14 mouse cellular contexts compared by ENCODE assay signal in genomic region chr5:115152132-115152956, GRCm38 (mm10). TPM values are rescaled to one million over a fixed set of nuclear protein-coding genes. Genes with fewer than 3 reads are reported as not detected.
DNase-seq lines count a peak whose midpoint lies in the region; ATAC-seq lines count a peak whose summit lies in the region.
"Had no signal": no experiment of that assay in that cellular context is flagged by ENCODE, and none has a peak within 500 bp of the region (broad histone marks: within the 10 kb centered on the region; RNA-seq: fewer than 3 reads in every experiment).

No protein-coding gene starts in this region.

- 0 out of 2 replicates have a peak, but pooled peaks cover 2% of the 10 kb centered on the region for H3K9me3 ChIP-seq in heart, embryonic 12.5 days (replicated peaks)
- no peaks in the 10 kb centered on the region for H3K9me3 ChIP-seq in lung, embryonic 15.5 days
- H3K9me3 ChIP-seq in limb, embryonic 15.5 days = no peaks in the 10 kb centered on the region
- no peaks in the 10 kb centered on the region for H3K9me3 ChIP-seq in liver, embryonic 12.5 days (replicated peaks)

- H3K4me3 ChIP-seq in heart, embryonic 12.5 days = no peak overlapping the region
- no peak overlapping the region for H3K4me3 ChIP-seq in lung, embryonic 15.5 days
- H3K4me3 ChIP-seq in brown adipose tissue, adult 24 weeks (ENCODE audit: insufficient read depth, low read depth, low read length) = no peak overlapping the region
- H3K4me3 ChIP-seq in limb, embryonic 15.5 days = no peak overlapping the region
- no peak overlapping the region for H3K4me3 ChIP-seq in liver, embryonic 12.5 days

- peak overlapping the region; percentile 58 for H3K27ac ChIP-seq in heart, embryonic 12.5 days (ENCODE audit: poor library complexity, severe bottlenecking)
- H3K27ac ChIP-seq in lung, embryonic 15.5 days = 0 out of 2 replicates have a peak overlapping the region, but pooled peaks have one; percentile 38
- peak overlapping the region; percentile 75 for H3K27ac ChIP-seq in brown adipose tissue, adult 24 weeks (replicated peaks; ENCODE audit: low read depth, low read length)
- H3K27ac ChIP-seq in limb, embryonic 15.5 days = peak overlapping the region; percentile 65
- no peak overlapping the region for H3K27ac ChIP-seq in liver, embryonic 12.5 days

- 26% methylated on average over 8 of the region's 8 CpGs for WGBS in heart, embryonic 12.5 days
- WGBS in lung, embryonic 15.5 days = 23% methylated on average over 8 of the region's 8 CpGs
- WGBS in limb, embryonic 15.5 days = 33% methylated on average over 8 of the region's 8 CpGs
- 54% methylated on average over 8 of the region's 8 CpGs for WGBS in liver, embryonic 12.5 days (ENCODE audit: insufficient replicate concordance)

- peaks cover 45% of the 10 kb centered on the region for H3K36me3 ChIP-seq in heart, embryonic 12.5 days
- peaks cover 42% of the 10 kb centered on the region for H3K36me3 ChIP-seq in lung, embryonic 15.5 days
- peaks cover 46% of the 10 kb centered on the region for H3K36me3 ChIP-seq in limb, embryonic 15.5 days
- H3K36me3 ChIP-seq in liver, embryonic 12.5 days = peaks cover 61% of the 10 kb centered on the region

- DNase-seq in heart, postnatal 25 days (ENCODE audit: low spot score) = no peak
- DNase-seq in lung, postnatal 36 days = no peak
- no peak for DNase-seq in spleen, postnatal 10 days (ENCODE audit: low spot score in 2 of 2)
- DNase-seq: cerebellum, adult 11-12 months; retina, postnatal 1 day had no signal

- H3K9ac ChIP-seq in heart, embryonic 12.5 days = peak overlapping the region; percentile 37; the same call in 1 of the 2 replicates
- H3K9ac ChIP-seq in lung, embryonic 15.5 days = no peak overlapping the region
- H3K9ac ChIP-seq in limb, embryonic 15.5 days = no peak overlapping the region
- H3K9ac ChIP-seq in liver, embryonic 12.5 days = no peak overlapping the region

- peaks cover 60% of the 10 kb centered on the region for H3K4me1 ChIP-seq in heart, embryonic 12.5 days (replicated peaks)
- peaks cover 50% of the 10 kb centered on the region for H3K4me1 ChIP-seq in lung, embryonic 15.5 days
- H3K4me1 ChIP-seq in brown adipose tissue, adult 24 weeks (ENCODE audit: control insufficient read depth, insufficient read depth, insufficient read length, low read length) = peaks cover 42% of the 10 kb centered on the region
- H3K4me1 ChIP-seq in limb, embryonic 15.5 days = peaks cover 51% of the 10 kb centered on the region
- peaks cover 54% of the 10 kb centered on the region for H3K4me1 ChIP-seq in liver, embryonic 12.5 days

- no peaks in the 10 kb centered on the region for H3K27me3 ChIP-seq in heart, embryonic 12.5 days (replicated peaks)
- no peaks in the 10 kb centered on the region for H3K27me3 ChIP-seq in lung, embryonic 15.5 days
- H3K27me3 ChIP-seq in limb, embryonic 15.5 days = no peaks in the 10 kb centered on the region
- no peaks in the 10 kb centered on the region for H3K27me3 ChIP-seq in liver, embryonic 12.5 days (replicated peaks)

- intact Hi-C loops in heart, postnatal 25 days (cut with DNase I) = no loop called here

- ATAC-seq in heart, embryonic 12.5 days (ENCODE audit: insufficient number of reproducible peaks, low FRiP score) = peak; percentile 31; the same call in 1 of the 2 replicates
- no peak for ATAC-seq in lung, embryonic 15.5 days (ENCODE audit: borderline replicate concordance, extremely low read depth, low FRiP score, low TSS enrichment)
- no peak for ATAC-seq in limb, embryonic 15.5 days (ENCODE audit: insufficient number of reproducible peaks, low FRiP score, low TSS enrichment, low read depth)
- no peak for ATAC-seq in liver, embryonic 12.5 days

- H3K4me2 ChIP-seq in heart, embryonic 12.5 days = peak overlapping the region; percentile 27
- H3K4me2 ChIP-seq in lung, embryonic 15.5 days = peak overlapping the region; percentile 4; the same call in 1 of the 2 replicates
- H3K4me2 ChIP-seq in limb, embryonic 15.5 days = peak overlapping the region; percentile 17; the same call in 1 of the 2 replicates
- no peak overlapping the region for H3K4me2 ChIP-seq in liver, embryonic 12.5 days

RNA-seq across cellular contexts. Expression of gene Mlec, which starts 5.6 kb away (rescaled TPM):
- polyA plus RNA-seq in heart, embryonic 12.5 days (2016; fragmentation: Nextera tagmentation; extraction: Ambion mirVana) = 103 and 105 TPM in 2 replicates
- total RNA-seq in heart, postnatal 25 days (2021) = 10 to 100 TPM; 74.6 to 75.8 TPM
- 75.4 and 77.0 TPM in 2 replicates for polyA plus RNA-seq in lung, embryonic 15.5 days (2015; fragmentation: Nextera tagmentation; extraction: Ambion mirVana)
- polyA plus RNA-seq in brown adipose tissue, adult 24 weeks (2012; ENCODE audit: insufficient read depth, insufficient read length, missing spikeins) = 49.5 and 76.9 TPM in 2 replicates
- 89.3 and 97.9 TPM in 2 replicates for polyA plus RNA-seq in limb, embryonic 15.5 days (2015; fragmentation: Nextera tagmentation; extraction: Ambion mirVana)
- 46.8 and 49.2 TPM in 2 replicates for polyA plus RNA-seq in liver, embryonic 12.5 days (2016; fragmentation: Nextera tagmentation; extraction: Ambion mirVana)

RNA-seq across cellular contexts. Expression of gene Unc119b, which starts 17.6 kb away (rescaled TPM):
- polyA plus RNA-seq in heart, embryonic 12.5 days (2016; fragmentation: Nextera tagmentation; extraction: Ambion mirVana) = 22.8 and 23.2 TPM in 2 replicates
- 10 to 100 TPM; 18.9 to 21.9 TPM for total RNA-seq in heart, postnatal 25 days (2021)
- polyA plus RNA-seq in lung, embryonic 15.5 days (2015; fragmentation: Nextera tagmentation; extraction: Ambion mirVana) = 39.9 and 41.0 TPM in 2 replicates
- 9.4 and 11.0 TPM in 2 replicates for polyA plus RNA-seq in brown adipose tissue, adult 24 weeks (2012; ENCODE audit: insufficient read depth, insufficient read length, missing spikeins)
- 34.8 and 36.9 TPM in 2 replicates for polyA plus RNA-seq in limb, embryonic 15.5 days (2015; fragmentation: Nextera tagmentation; extraction: Ambion mirVana)
- polyA plus RNA-seq in liver, embryonic 12.5 days (2016; fragmentation: Nextera tagmentation; extraction: Ambion mirVana) = 16.1 and 17.6 TPM in 2 replicates

RNA-seq across cellular contexts. Expression of gene Acads, which starts 33.2 kb away (rescaled TPM):
- polyA plus RNA-seq in heart, embryonic 12.5 days (2016; fragmentation: Nextera tagmentation; extraction: Ambion mirVana) = 114 and 123 TPM in 2 replicates
- 100 to 1,000 TPM; 189 to 199 TPM for total RNA-seq in heart, postnatal 25 days (2021)
- 76.3 and 76.4 TPM in 2 replicates for polyA plus RNA-seq in lung, embryonic 15.5 days (2015; fragmentation: Nextera tagmentation; extraction: Ambion mirVana)
- polyA plus RNA-seq in brown adipose tissue, adult 24 weeks (2012; ENCODE audit: insufficient read depth, insufficient read length, missing spikeins) = 345 and 375 TPM in 2 replicates
- 45.6 and 52.8 TPM in 2 replicates for polyA plus RNA-seq in limb, embryonic 15.5 days (2015; fragmentation: Nextera tagmentation; extraction: Ambion mirVana)
- 43.9 and 51.1 TPM in 2 replicates for polyA plus RNA-seq in liver, embryonic 12.5 days (2016; fragmentation: Nextera tagmentation; extraction: Ambion mirVana)

RNA-seq across cellular contexts. Expression of gene Cabp1, which starts 41.8 kb away (rescaled TPM):
- polyA plus RNA-seq in heart, embryonic 12.5 days (2016; fragmentation: Nextera tagmentation; extraction: Ambion mirVana) = 0.34 and 0.54 TPM in 2 replicates
- total RNA-seq in heart, postnatal 25 days (2021) = 1 to 10 TPM; 2.7 to 3.0 TPM
- 1.4 and 2.1 TPM in 2 replicates for polyA plus RNA-seq in lung, embryonic 15.5 days (2015; fragmentation: Nextera tagmentation; extraction: Ambion mirVana)
- 1.0 and 1.3 TPM in 2 replicates for polyA plus RNA-seq in brown adipose tissue, adult 24 weeks (2012; ENCODE audit: insufficient read depth, insufficient read length, missing spikeins)
- polyA plus RNA-seq in limb, embryonic 15.5 days (2015; fragmentation: Nextera tagmentation; extraction: Ambion mirVana) = 1.2 and 1.3 TPM in 2 replicates
- 0.20 and 0.36 TPM in 2 replicates for polyA plus RNA-seq in liver, embryonic 12.5 days (2016; fragmentation: Nextera tagmentation; extraction: Ambion mirVana)
- total RNA-seq: monocyte, adult 5-6 weeks had no signal

RNA-seq across cellular contexts. Expression of gene Gm10401, which starts 54.2 kb away (rescaled TPM):
- 14.1 and 15.7 TPM in 2 replicates for polyA plus RNA-seq in heart, embryonic 12.5 days (2016; fragmentation: Nextera tagmentation; extraction: Ambion mirVana)
- not detected for total RNA-seq in heart, postnatal 25 days (2021)
- polyA plus RNA-seq in lung, embryonic 15.5 days (2015; fragmentation: Nextera tagmentation; extraction: Ambion mirVana) = 26.9 and 32.3 TPM in 2 replicates
- polyA plus RNA-seq in brown adipose tissue, adult 24 weeks (2012; ENCODE audit: insufficient read depth, insufficient read length, missing spikeins) = not detected in 2 replicates
- 36.8 and 48.3 TPM in 2 replicates for polyA plus RNA-seq in limb, embryonic 15.5 days (2015; fragmentation: Nextera tagmentation; extraction: Ambion mirVana)
- 12.2 and 15.1 TPM in 2 replicates for polyA plus RNA-seq in liver, embryonic 12.5 days (2016; fragmentation: Nextera tagmentation; extraction: Ambion mirVana)
- total RNA-seq: adrenal gland, adult 18-20 months; gastrocnemius, adult 18-20 months; liver, adult 2 months; monocyte, adult 5-6 weeks had no signal
